Mouse (Mus musculus) lung, embryonic 15.5 days (tissue): ENCODE data around the gene Sult2a1. TPM values are rescaled to one million over a fixed set of nuclear protein-coding genes. Genes with fewer than 3 reads are reported as not detected.
"Not testable (repeated sequence)": the region's sequence is repeated elsewhere in the genome, so short reads cannot be mapped to it uniquely, and the experiment has no call there.

Experiments used
- ATAC-seq: fragments of 200-750 bp; cut with Nextera tagmentation; 2 replicates; pipeline ENCODE4 v1.8.0; 2017; ENCODE audit warnings: moderate number of reproducible peaks, borderline replicate concordance; ENCODE audit not compliant: low FRiP score, low TSS enrichment; ENCODE audit errors: extremely low read depth
- H3K27ac ChIP-seq: fragments of 300-500 bp; sonication (generic); 2 replicates; pipeline ENCODE4 v1.5.1; 2015; ENCODE audit warnings: moderate library complexity, mild to moderate bottlenecking, inconsistent platforms
- H3K27me3 ChIP-seq: fragments of 300-500 bp; sonication (generic); 2 replicates; pipeline ENCODE4 v1.6.1; 2015; ENCODE audit warnings: inconsistent platforms
- H3K36me3 ChIP-seq: fragments of 300-500 bp; sonication (generic); 2 replicates; pipeline ENCODE4 v1.6.1; 2015; ENCODE audit warnings: inconsistent platforms
- H3K4me1 ChIP-seq: fragments of 300-500 bp; sonication (generic); 2 replicates; pipeline ENCODE4 v1.6.1; 2015; ENCODE audit warnings: inconsistent platforms
- H3K4me2 ChIP-seq: fragments of 300-500 bp; sonication (generic); 2 replicates; pipeline ENCODE4 v1.6.1; 2015; ENCODE audit warnings: inconsistent platforms, mild to moderate bottlenecking, moderate library complexity
- H3K4me3 ChIP-seq: fragments of 300-500 bp; sonication (generic); 2 replicates; pipeline ENCODE4 v1.5.1; 2015; ENCODE audit warnings: mild to moderate bottlenecking, inconsistent platforms
- H3K9ac ChIP-seq: fragments of 300-500 bp; sonication (generic); 2 replicates; pipeline ENCODE4 v1.6.1; 2015; ENCODE audit warnings: inconsistent platforms
- H3K9me3 ChIP-seq: fragments of 300-500 bp; sonication (generic); 2 replicates; pipeline ENCODE4 v1.6.1; 2016; ENCODE audit warnings: inconsistent platforms
- WGBS: fragments of 180-500 bp; shearing (Covaris S2); methylation state at CpG from one replicate; pipeline ENCODE4 v1.1.7; 2015; 5-methylcytosine and 5-hydroxymethylcytosine counted together
- polyA plus RNA-seq: library from polyadenylated mRNA; unstranded; fragments of >200 nt; fragmentation: Nextera tagmentation; extraction: Ambion mirVana; gene quantifications from 2 replicates; pipeline ENCODE4 v1.2.1, GENCODE M21; 2015

Gene Sult2a1
- not detected in 2 replicates for polyA plus RNA-seq

- H3K27ac ChIP-seq, H3K9me3 ChIP-seq, H3K4me3 ChIP-seq, H3K9ac ChIP-seq, H3K4me1 ChIP-seq, H3K36me3 ChIP-seq, H3K4me2 ChIP-seq, ATAC-seq, H3K27me3 ChIP-seq: not testable (repeated sequence)
- 64% methylated on average over 2 of the region's 2 CpGs for WGBS
Observed at GRCm38 (mm10) chr7:13837309-13837708, at the start of gene Sult2a1. TSS of gene Sult2a1 (minus strand) at chr7:13837409.

GRCm38 (mm10) chr7:13813913-13814312 is 23.3 kb downstream of the Sult2a1 start:
- Histone ChIP-seq H3K27me3 (no peaks in the 10 kb centered on the region), H3K4me1 (no peaks in the 10 kb centered on the region), H3K27ac (no peak overlapping the region), H3K9me3 (no peaks in the 10 kb centered on the region), H3K4me3 (no peak overlapping the region), H3K4me2 (no peak overlapping the region), H3K9ac (no peak overlapping the region), H3K36me3 (no peaks in the 10 kb centered on the region)
- ATAC-seq: no peak
- WGBS: 86% methylated on average over 1 of the region's 1 CpGs

Other genes with a start within 250 kb of the Sult2a1 start
- gene Sult2a5, start 213.4 kb downstream of the Sult2a1 start, polyA plus RNA-seq: not detected in 2 replicates
- not detected in 2 replicates for gene Sult2a2, start 103.9 kb downstream of the Sult2a1 start, polyA plus RNA-seq
- gene Sult2a4, start 152.2 kb upstream of the Sult2a1 start, polyA plus RNA-seq: not detected in 2 replicates